In the genomic region with DNA sequence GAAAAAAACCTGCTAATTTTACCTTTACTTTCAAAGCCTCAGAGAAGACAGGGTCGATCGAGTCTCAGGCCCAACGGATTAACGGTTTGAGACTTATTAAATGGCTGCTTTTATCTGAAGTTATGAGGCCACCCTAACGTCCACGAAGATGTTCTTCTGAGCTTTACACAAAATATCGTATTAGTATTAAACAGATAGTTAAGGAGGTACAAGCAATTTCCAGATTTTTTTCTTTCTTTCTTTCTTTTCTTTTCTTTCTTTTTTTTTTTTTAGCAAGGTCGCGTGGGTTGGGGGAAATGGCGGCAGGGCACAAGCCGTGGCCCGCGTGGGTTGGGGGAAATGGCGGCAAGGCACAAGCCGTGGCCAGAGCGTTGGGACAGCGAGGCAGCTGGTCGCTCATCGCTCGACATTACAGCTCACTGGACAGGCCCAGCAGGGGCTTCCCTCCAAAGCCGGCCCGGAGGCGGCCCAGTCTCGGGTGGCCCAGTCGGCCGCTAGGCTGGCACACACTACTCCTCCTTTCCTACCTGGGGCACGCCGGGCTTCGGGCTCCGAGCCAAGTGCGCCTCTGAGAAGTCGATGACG, we compare ENCODE assay signal across 9 mouse cellular contexts. TPM values are rescaled to one million over a fixed set of nuclear protein-coding genes. Genes with fewer than 3 reads are reported as not detected.
DNase-seq lines count a peak whose midpoint lies in the region; ATAC-seq lines count a peak whose summit lies in the region.
"Had no signal": no experiment of that assay in that cellular context is flagged by ENCODE, and none has a peak within 500 bp of the region (broad histone marks: within the 10 kb centered on the region; RNA-seq: fewer than 3 reads in every experiment).

No protein-coding gene starts in this region.

- ATAC-seq in lung, embryonic 16.5 days (ENCODE audit: low read depth) = peak; percentile 86
- peak; percentile 55 for ATAC-seq in inflammation-experienced regulatory T-cells, adult 6 months
- peak; percentile 18 for ATAC-seq in monocyte, adult 5-6 weeks (replicated peaks; ENCODE audit: insufficient number of reproducible peaks, low FRiP score, low TSS enrichment, poor library complexity, severe bottlenecking)

- under 1% methylated on average over 33 of the region's 33 CpGs for WGBS in lung, embryonic 16.5 days
- under 1% methylated on average over 33 of the region's 33 CpGs for WGBS in embryonic facial prominence, embryonic 10.5 days

- peak overlapping the region; percentile 95 for H3K9ac ChIP-seq in lung, embryonic 16.5 days (ENCODE audit: low read length)

- H3K4me2 ChIP-seq in lung, embryonic 16.5 days (ENCODE audit: low read depth, low read length) = peak overlapping the region; percentile 91

- H3K4me3 ChIP-seq in lung, embryonic 16.5 days (ENCODE audit: low read length) = peak overlapping the region; percentile 98
- H3K4me3 ChIP-seq in embryonic facial prominence, embryonic 10.5 days = peak overlapping the region; percentile 73

- no peaks in the 10 kb centered on the region for H3K27me3 ChIP-seq in lung, embryonic 16.5 days (ENCODE audit: control insufficient read depth, insufficient read depth, low read depth, low read length)
- no peaks in the 10 kb centered on the region for H3K27me3 ChIP-seq in embryonic facial prominence, embryonic 10.5 days (replicated peaks; ENCODE audit: low read depth, poor library complexity, severe bottlenecking)

- H3K27ac ChIP-seq in lung, embryonic 16.5 days (ENCODE audit: low read length) = peak overlapping the region; percentile 88
- peak overlapping the region; percentile 96 for H3K27ac ChIP-seq in embryonic facial prominence, embryonic 10.5 days (replicated peaks)

- no peaks in the 10 kb centered on the region for H3K9me3 ChIP-seq in lung, embryonic 16.5 days (ENCODE audit: control insufficient read depth, low read length)
- H3K9me3 ChIP-seq in embryonic facial prominence, embryonic 10.5 days = no peaks in the 10 kb centered on the region

- H3K4me1 ChIP-seq in lung, embryonic 16.5 days (replicated peaks; ENCODE audit: control insufficient read depth, insufficient read depth, low read length) = peaks cover 15% of the 10 kb centered on the region
- peaks cover 15% of the 10 kb centered on the region for H3K4me1 ChIP-seq in embryonic facial prominence, embryonic 10.5 days

- DNase-seq in lung, postnatal 4 days = no peak
- no peak for DNase-seq in embryonic facial prominence, embryonic 10.5 days (ENCODE audit: low spot score)
- DNase-seq in gastrocnemius, postnatal 4 days (ENCODE audit: low spot score in 2 of 2) = no peak
- DNase-seq in adrenal gland, postnatal 10 days = no peak
- no peak for DNase-seq in left cerebral cortex, adult 11 months (ENCODE audit: low spot score)

- H3K36me3 ChIP-seq in lung, embryonic 16.5 days (ENCODE audit: control insufficient read depth, insufficient read depth, low read length) = peaks cover 23% of the 10 kb centered on the region
- H3K36me3 ChIP-seq in embryonic facial prominence, embryonic 10.5 days (replicated peaks) = peaks cover 60% of the 10 kb centered on the region

RNA-seq across cellular contexts. Expression of gene Slirp, which starts 0.5 kb away (rescaled TPM):
- 283 and 303 TPM in 2 replicates for polyA plus RNA-seq in lung, embryonic 16.5 days (2015; fragmentation: Nextera tagmentation; extraction: Ambion mirVana)
- polyA plus RNA-seq in embryonic facial prominence, embryonic 10.5 days (2016; fragmentation: Nextera tagmentation; extraction: Ambion mirVana) = 311 and 324 TPM in 2 replicates
- polyA plus RNA-seq in inflammation-experienced regulatory T-cells, adult 6 months (2017; shearing (Covaris generic)) = 100 to 1,000 TPM in 2 of 3 experiments, 10 to 100 TPM in 1; 83.7 to 126 (median 118) TPM
- 58.5 to 81.5 TPM (median 77.2 TPM) in 3 replicates for total RNA-seq in monocyte, adult 5-6 weeks (2017)
- total RNA-seq in gastrocnemius, postnatal 4 days (2021) = 100 to 1,000 TPM; 164 to 167 TPM
- 100 to 1,000 TPM; 186 to 195 TPM for total RNA-seq in adrenal gland, postnatal 10 days (2021)

RNA-seq across cellular contexts. Expression of gene Alkbh1, which starts 0.6 kb away (rescaled TPM):
- polyA plus RNA-seq in lung, embryonic 16.5 days (2015; fragmentation: Nextera tagmentation; extraction: Ambion mirVana) = 50.1 and 52.3 TPM in 2 replicates
- polyA plus RNA-seq in embryonic facial prominence, embryonic 10.5 days (2016; fragmentation: Nextera tagmentation; extraction: Ambion mirVana) = 69.6 and 76.0 TPM in 2 replicates
- polyA plus RNA-seq in inflammation-experienced regulatory T-cells, adult 6 months (2017; shearing (Covaris generic)) = 10 to 100 TPM; 44.0 to 72.1 (median 63.5) TPM
- total RNA-seq in monocyte, adult 5-6 weeks (2017) = 29.1 to 63.3 TPM (median 38.0 TPM) in 3 replicates
- 10 to 100 TPM; 16.2 to 16.5 TPM for total RNA-seq in gastrocnemius, postnatal 4 days (2021)
- 10 to 100 TPM; 23.9 to 24.3 TPM for total RNA-seq in adrenal gland, postnatal 10 days (2021)

RNA-seq across cellular contexts. Expression of gene Snw1, which starts 28.9 kb away (rescaled TPM):
- polyA plus RNA-seq in lung, embryonic 16.5 days (2015; fragmentation: Nextera tagmentation; extraction: Ambion mirVana) = 115 and 120 TPM in 2 replicates
- 159 and 166 TPM in 2 replicates for polyA plus RNA-seq in embryonic facial prominence, embryonic 10.5 days (2016; fragmentation: Nextera tagmentation; extraction: Ambion mirVana)
- 100 to 1,000 TPM; 207 to 236 (median 223) TPM for polyA plus RNA-seq in inflammation-experienced regulatory T-cells, adult 6 months (2017; shearing (Covaris generic))
- 144 to 150 TPM (median 147 TPM) in 3 replicates for total RNA-seq in monocyte, adult 5-6 weeks (2017)
- total RNA-seq in gastrocnemius, postnatal 4 days (2021) = 10 to 100 TPM; 55.7 to 61.5 TPM
- total RNA-seq in adrenal gland, postnatal 10 days (2021) = 10 to 100 TPM; 58.2 to 61.2 TPM

RNA-seq across cellular contexts. Expression of gene Gm5788, which starts 51.3 kb away (rescaled TPM):
- not detected in 2 replicates for polyA plus RNA-seq in lung, embryonic 16.5 days (2015; fragmentation: Nextera tagmentation; extraction: Ambion mirVana)
- not detected in 2 replicates for polyA plus RNA-seq in embryonic facial prominence, embryonic 10.5 days (2016; fragmentation: Nextera tagmentation; extraction: Ambion mirVana)
- polyA plus RNA-seq in inflammation-experienced regulatory T-cells, adult 6 months (2017; shearing (Covaris generic)) = not detected
- total RNA-seq in monocyte, adult 5-6 weeks (2017) = not detected in 3 replicates
- total RNA-seq in gastrocnemius, postnatal 4 days (2021) = not detected
- total RNA-seq in adrenal gland, postnatal 10 days (2021) = not detected
- polyA plus RNA-seq: gonadal fat pad, adult 2 months had no signal

RNA-seq across cellular contexts. Expression of gene Sptlc2, which starts 55.1 kb away (rescaled TPM):
- polyA plus RNA-seq in lung, embryonic 16.5 days (2015; fragmentation: Nextera tagmentation; extraction: Ambion mirVana) = 97.4 and 108 TPM in 2 replicates
- polyA plus RNA-seq in embryonic facial prominence, embryonic 10.5 days (2016; fragmentation: Nextera tagmentation; extraction: Ambion mirVana) = 58.5 and 61.8 TPM in 2 replicates
- polyA plus RNA-seq in inflammation-experienced regulatory T-cells, adult 6 months (2017; shearing (Covaris generic)) = 10 to 100 TPM; 69.9 to 85.2 (median 72.4) TPM
- 143 to 275 TPM (median 270 TPM) in 3 replicates for total RNA-seq in monocyte, adult 5-6 weeks (2017)
- 10 to 100 TPM; 41.7 to 44.1 TPM for total RNA-seq in gastrocnemius, postnatal 4 days (2021)
- total RNA-seq in adrenal gland, postnatal 10 days (2021) = 100 to 1,000 TPM; 135 to 149 TPM

Comparison
In these comparisons a context has a peak if more than half of its experiments do, and no peak if none do; other contexts are left out.
1. ATAC-seq: peak in every context shown above with its lines; median percentile 86 in lung, embryonic 16.5 days; 55 in inflammation-experienced regulatory T-cells, adult 6 months; 18 in monocyte, adult 5-6 weeks.